Mouse (Mus musculus) ES-Bruce4 (cell line): ENCODE results near the gene Prpf18.

ENCODE experiments used
- CTCF ChIP-seq: IDR thresholded peaks from one replicate; pipeline ENCODE4 v1.8.1; 2011; ENCODE audit warnings: low read depth, low read length
- EP300 ChIP-seq: IDR thresholded peaks from 2 replicates; pipeline ENCODE4 v1.6.1; 2011; ENCODE audit warnings: low read depth, low read length; ENCODE audit not compliant: insufficient read depth
- POLR2A ChIP-seq: IDR thresholded peaks from one replicate; pipeline ENCODE4 v1.8.1; 2011; ENCODE audit warnings: low read length; ENCODE audit not compliant: insufficient read depth

GRCm38 (mm10) chr2:4596992-4597391, 54.9 kb downstream of the Prpf18 start:
- TF ChIP-seq CTCF (no peak), POLR2A (peak; percentile 26), EP300 (peak; percentile 77)
